Mouse (Mus musculus): ENCODE results near the gene Adcy9.

Adcy9 gene

DNA sequence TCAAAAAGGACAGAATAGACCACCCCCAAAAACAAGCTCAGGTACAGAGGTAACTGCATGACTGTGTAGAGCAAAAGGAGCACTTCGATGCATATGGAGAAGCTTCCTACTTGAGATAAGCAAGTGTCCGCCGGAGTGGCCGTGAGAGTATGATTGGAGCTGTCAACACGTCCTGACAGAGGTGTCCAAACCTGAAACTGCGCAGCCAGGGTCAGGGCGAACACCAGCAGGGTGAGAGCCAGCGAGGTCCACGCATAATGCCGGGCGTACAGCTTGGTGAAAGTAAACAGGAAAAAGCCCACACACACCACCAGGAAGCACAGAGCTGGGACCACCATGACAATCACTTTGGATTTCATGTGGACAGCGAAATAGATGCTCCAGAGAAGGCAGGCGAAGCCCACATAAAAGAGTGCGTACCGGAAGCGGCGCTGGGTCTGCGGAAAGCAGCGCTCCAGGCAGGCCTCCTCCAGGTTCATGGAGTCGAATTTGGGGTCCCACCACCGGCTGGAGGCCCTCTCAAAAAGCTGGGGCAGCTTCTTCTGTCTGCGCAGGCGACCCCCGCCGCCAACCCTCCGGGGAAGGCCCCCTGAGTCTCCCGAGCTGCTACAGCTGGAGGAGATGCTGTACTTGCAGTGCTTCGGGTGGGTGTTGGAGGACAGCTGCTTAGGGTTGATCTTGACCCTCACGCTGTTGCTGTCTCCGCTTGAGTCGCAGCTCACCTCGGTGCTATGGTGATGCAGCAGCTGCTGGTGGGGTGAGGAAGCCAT, 1.3 kb downstream of the Adcy9 start:
- CTCF ChIA-PET: no interaction called here

DNA sequence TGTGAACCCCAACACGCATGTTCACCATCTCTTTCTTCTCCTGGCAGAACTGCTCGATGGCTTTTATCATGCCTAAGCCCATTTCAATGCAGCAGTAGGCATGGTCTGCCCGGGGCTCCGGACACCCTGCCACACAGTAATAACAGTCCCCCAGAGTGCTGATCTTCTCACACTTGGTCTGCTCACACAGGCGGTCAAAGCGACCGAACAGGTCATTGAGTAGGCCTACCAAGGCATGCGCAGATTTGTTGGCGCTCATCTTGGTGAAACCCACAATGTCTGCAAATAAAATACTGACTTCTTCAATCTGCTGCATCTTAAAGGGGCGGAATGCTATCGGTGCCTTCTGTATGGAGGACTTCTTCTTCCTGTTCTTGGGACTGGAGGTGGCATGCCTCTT, 2.2 kb downstream of the Adcy9 start:
- CTCF ChIA-PET: no interaction called here

DNA sequence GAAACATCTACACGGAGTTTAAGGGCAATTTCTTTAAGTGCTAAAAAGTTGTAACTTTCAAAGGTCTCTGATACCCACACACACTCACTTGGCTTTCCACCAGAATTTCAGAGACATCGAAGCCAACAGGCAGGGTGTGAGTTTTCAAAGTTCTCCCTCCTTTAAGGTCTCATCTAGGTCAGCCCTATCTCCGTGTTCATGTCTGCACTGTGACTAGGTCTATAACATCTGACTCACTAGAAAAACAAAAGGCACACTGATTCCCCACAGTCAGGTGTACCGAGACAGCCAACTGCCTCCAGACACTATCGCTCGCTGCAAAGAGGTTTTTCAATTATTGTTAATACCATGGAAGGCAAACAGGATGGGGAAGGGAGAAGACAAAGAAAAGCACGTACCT, 2.8 kb downstream of the Adcy9 start:
- CTCF ChIA-PET: no interaction called here

DNA sequence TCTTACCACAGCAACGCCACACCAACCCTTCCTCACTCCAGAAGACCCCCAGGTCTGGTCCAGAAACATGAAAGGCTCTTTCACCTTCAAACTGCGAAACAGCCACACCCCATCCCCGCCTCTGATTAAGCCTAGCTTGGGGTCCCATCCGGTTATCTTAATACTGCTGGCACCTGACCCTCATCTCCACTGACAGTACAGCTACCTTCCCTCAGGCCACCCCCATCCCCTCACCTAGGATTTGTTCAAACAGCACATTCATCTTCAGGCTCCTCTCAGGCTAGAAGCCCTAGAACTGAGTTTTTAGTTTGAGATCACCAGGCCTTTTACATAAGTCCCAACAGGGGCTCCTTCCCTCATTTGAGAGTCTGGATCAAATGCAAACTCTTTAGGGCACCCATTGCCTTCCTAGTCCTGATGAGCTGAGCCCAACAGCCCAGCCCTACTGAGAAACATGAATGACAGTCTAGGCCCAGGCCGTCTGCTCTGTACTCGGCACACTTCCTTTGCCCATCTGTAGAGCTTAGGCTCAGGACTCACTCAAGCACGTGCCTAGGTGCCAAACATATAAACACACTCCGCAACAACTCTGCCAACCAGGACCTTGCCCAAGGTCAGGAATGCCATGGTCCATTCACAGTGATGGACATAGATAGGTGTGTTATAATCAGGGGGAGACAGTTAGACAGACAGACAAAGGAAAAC, 5.3 kb downstream of the Adcy9 start:
- CTCF ChIA-PET: no interaction called here

DNA sequence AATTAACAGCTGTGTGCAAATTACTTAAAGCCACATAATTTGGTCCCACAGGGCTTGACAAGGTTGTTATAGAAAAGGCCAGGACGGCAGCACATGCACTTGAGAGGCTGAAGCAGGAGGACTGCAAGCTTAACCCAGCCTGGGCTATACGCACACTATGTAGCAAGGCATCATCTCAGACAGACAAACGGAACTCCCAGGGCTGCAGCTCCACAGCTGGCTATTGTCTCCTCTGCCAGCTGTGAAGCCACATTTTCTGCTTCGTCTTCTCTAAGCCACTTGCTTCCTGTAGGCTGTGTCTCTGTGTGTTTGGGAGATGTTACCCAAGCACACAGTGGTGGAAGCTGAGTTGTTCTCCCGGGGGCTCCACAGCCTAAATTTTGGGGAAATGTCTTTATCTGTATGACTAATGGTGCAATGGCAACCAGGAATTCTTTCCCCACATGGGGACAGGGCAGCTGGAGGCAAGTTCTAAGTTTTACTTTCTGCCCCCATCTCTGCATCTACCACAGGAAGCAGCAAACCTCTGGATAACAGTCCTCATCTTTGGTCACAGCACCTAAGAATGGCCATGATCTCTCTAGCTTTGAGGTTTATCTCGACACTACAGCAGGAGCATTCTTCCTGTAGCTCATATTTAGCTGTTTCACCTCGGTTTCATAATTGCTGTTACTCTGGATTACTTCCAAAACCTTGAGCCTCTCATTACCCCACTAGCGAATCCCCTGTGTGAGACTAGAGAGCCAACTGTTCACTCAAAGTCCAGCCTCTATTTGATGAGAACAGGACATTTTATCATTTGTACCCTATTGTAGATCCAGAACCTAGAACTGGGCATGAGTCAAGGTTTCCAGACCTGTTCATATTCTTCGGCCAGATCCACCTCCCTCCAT, 6.1 kb downstream of the Adcy9 start:
- CTCF ChIA-PET: no interaction called here

DNA sequence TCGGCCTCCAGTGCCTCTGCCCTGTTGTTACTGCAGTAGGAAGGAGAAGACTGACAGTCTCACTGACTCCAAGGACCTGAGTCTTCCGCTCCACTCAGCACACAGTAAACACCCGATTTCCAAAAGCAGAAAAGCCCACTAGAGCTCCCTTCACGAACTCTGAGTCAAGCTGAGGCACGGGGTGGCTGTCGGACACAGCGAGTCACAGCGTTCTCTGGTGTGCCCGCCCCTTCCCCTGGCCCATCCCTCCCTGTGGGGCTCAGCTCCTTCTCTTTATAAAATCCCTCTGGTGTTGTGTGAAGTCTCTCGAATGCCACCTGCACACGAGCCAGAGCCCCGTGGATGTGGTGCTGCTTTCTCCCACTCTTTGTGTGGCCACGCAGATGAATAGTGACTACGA, 7.0 kb downstream of the Adcy9 start:
- CTCF ChIA-PET: no interaction called here

DNA sequence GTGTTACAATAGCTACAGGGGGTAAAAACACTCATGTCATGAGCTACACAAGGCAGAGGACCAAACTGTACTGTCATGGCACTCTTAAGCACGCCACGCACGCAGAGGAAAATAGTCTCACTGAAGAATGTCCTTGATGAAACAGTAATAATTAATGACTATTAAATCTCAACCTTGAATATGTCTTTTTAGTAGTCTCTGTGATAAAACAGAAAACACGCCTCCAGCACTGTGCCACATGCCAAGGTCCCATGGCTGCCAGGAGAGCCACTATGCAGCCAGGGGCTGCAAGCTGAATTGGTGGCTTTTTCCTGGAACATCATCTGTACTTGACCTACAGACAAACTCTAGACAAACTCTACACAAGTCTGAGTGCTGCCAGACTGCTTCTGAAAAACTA, 8.0 kb downstream of the Adcy9 start:
- CTCF ChIA-PET: no interaction called here

DNA sequence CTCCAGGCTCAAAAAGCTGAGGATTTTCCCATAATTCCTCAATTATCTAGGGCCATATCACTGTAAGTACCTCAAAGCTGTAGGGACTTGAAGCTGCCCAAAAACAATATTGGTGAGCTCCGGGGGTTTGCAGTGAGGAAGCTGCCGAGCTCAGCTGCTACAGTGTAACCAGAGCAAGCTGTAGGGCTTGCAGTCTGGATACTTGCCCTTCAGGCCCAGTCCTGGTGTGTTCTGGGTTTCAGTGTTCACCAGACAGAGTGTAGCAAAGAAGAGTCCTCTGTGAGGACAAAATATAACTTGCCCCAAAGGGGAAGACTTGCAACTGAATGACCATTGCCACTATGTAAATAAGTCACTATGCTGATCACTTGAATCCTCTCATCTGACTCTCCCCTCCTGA, 9.0 kb downstream of the Adcy9 start:
- CTCF ChIA-PET: no interaction called here

DNA sequence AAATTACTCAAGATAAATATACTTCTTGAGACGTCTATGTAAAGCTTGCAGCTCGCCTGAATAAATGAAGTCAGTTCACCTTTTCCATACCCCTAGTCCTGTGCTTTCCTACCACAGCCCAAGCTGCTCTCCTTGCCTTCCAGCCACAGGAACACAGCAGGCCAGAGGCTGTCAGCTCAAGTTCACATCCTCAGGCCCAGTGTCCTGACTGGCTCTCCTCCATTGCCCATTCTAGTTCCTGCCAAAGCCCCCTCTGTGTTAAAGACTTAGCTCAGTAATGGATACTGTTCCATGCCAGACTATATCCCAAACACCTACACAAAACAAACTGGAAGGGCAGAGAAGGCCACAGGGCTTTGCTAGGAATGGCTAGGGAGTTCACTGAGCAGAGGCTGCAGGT, 12.8 kb downstream of the Adcy9 start:
- CTCF ChIA-PET: no interaction called here

DNA sequence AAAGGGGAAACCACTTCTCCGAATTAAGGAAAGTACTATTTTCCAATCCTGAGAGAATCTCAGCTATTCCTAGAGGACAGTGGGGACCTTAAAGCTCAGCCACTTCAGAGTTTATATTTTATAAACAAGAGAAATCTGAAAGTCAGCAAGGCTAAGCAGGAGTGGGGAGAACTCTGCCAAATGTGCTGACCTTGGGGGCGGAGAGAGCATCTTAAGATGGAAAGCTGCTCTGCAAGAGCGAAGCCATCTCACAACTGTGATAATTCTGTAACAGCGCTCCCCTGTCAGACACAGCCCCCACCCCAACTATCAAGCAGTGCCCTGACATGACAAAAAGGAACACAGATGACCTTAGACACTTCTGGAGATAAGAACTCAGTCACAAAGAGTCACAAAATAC, 13.6 kb downstream of the Adcy9 start:
- CTCF ChIA-PET: no interaction called here

DNA sequence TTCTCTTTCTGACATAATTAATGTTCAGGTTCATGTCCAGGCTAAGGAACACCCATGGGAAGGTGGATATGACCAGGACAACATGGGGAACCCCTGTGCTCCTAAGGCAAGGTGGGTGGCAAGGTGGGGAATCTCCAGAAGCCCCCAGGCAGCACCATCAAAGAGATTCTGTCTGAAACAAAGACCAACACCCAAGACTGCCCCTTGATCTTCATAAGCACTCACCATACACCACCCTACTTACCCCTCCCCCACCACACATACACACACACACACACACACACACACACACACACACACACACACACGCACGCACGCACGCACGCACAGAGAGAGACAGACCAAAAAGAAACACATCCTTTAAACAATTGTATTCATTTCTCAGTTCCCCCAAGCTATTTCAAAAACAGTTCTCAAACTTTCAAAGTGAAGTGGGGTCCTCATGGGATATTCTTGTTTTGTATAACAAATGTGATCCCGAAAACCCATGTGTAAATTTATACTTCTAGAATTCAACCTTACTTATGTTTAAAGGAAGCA, 14.2 kb downstream of the Adcy9 start:
- CTCF ChIA-PET: no interaction called here

DNA sequence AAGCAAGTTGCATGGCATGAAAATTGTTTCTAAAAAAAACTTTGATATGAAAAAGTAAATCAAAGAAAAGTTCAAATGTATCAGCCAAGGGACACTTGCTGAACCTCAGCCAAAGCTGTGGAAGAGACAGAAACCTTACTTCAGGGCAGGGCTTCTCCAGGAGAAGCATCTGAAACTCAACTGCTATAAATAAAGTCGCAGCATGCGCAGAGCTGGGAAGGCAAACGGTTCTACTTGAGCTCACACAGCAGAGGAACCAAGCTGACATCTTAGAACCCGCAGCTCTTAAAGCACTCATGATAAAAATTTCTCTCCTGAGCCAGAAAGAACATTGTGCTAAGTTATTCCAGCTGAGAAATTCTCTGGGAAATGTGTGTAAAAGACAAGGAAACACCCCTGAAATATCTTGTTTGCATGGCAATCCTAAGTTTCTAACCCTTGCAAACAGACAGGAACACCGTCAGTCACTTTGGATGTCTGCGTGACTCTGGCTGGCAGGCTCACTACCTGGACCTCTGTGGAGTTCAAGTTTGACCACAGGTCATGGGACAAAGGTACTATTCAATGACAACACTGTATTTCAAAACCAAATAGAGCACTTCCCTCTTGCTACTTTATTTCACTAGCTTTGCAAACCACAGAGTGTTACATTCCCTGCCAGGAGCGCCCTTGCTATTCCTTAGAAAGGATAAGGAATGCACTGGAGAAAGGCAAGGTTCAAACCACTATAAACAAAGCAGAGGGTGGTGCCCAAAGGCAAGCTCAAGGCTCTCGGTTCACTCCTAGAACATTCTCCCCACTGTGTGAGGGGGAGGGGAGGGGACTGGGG, 15.2 kb downstream of the Adcy9 start:
- CTCF ChIA-PET: no interaction called here

DNA sequence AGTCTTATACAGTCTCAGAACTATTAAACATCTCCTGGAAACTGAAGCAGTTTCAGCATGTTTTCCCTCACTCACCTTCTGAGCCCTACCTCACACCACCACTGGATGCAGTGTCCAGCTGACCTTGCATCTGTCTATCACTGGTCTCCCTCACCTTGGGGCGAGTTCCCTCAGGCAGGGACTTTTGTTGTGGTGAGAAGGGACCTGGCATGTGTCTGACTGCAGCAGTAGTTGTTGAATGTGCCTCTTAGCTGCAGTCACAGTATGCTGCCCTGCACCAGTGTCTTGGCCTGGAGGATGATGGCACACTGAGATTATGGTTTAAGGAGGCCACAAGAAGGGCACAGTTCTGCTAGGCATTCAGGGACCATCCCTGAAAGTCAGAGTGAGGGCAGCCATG, 19.2 kb downstream of the Adcy9 start:
- CTCF ChIA-PET: no interaction called here

DNA sequence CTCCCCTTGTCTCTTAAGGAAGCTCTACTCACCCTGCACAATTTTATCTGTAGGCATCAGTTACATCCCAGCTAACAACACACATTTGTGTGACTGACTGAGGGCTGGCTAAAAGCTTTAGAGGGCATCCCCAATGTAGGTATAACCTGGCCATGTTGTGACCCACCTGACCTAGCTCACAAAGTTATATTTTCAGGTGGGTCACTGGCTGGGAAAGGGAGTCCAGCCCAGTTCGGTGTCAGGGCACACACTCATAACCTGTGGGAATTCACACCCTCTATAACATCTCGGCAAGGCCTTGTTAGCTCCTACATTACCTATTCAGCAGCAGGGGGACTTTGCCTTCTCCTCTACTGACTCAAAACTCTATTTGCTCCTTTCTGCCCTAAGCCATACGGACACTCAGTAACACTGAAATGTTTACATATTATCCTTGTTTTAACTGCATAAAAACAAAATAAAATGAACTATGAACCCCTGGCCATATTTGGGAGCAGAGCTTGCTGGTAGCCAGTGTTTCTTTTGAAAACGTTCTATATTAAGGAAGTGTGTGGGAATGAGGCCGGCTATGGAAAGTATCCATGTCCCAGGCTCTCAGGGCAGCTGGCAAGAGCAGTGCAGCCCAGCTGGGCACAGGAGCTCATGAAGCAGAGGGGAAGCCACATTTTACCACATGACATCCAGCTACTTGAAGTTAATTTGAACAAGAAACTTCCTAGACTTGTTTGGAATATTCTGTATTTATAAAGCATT, 20.7 kb downstream of the Adcy9 start:
- CTCF ChIA-PET: no interaction called here

DNA sequence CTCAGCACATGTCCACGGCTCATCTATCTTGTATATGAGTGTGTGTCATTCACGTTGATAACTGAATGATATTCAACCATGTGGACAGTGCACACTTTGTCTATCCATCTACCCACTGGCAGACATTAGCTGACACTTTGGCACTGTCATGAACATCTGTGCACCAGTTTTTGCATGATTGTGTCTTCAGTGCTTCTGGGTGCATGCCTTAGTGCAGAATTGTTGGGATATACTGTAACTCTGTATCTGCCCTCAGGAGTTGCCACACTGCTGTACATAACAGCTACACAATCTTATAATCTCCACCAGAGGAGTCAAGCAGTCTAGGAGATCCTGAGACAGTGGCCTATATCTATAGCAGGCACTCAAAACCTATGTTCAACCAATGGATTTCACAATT, 21.5 kb downstream of the Adcy9 start:
- CTCF ChIA-PET: no interaction called here

DNA sequence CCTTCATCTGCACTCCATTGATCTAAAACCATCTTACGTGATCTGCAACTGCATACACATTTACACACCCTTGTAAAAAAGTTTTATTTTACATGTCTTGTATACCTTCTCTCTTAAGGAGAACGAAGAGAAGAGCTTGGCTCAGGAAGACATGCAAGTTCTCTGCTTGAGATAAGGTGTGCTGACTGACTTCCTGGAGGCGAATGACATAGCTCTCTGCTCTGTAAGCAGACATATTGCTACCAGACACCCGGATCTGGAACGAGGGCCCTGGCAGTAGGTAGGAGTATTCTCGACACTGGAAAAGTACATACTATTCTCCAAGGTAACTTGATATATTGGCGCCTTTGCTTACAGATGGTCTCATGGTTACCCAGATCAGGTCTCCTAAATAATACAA, 22.7 kb downstream of the Adcy9 start:
- CTCF ChIA-PET: no interaction called here

DNA sequence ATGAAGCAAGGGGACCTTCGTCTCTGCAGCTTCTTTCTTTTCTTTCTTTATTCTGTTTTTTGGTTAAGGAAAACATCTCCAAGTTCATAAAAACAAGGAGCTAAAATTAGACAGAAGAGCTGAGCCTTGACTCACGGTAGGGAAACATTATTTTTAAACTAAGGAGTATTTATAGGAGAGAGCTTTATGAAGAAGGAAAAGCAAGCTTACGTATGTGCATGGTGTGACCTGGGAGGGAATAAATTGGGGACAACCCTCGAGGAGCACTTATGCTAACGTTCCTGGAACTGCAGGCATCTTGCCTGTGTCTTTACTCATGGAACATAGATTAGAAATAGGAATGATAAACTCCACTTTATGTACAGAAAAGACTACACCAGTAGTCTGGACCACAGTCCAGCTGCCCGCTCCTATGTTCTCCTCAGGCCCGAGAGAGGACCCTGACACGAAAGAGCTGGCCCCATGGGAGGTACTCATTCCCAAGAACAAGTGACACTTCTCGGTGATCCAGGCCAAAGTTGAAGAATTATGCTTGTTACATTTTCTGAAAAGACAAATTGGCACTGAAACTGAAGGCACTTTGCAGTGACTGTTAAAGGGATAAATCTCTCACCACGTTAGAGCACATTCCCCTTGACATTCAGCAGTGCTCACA, 24.5 kb downstream of the Adcy9 start:
- CTCF ChIA-PET: no interaction called here

DNA sequence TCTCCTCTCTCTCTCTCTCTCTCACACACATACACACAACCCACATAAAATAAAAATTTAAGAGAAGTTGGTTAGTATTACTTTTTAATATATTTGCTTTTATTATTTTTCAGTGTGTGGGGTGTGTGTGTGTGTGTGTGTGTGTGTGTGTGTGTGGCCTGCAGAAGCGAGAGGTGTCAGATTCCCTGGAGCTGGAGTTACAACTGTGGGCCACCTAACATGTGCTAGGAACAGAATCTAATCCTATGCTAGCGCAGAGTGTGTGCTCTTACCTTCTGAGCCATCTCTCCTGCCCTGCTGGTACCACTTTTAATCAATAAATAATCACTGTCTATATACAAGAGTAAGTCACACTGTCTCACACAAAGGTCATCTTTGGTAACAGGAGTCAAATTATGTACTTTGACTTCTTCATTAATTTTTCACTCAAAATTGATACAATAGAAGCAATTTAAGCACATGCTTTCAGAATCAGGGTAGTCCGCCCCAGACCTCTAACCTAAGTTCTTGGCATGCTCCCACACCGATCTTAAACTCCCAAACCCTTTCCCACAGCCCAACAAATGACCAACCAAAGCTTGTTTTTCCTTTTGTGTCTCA, 25.2 kb downstream of the Adcy9 start:
- CTCF ChIA-PET: interaction anchor here (0.7 kb wide), 1 partner anchor 788 kb away, joined by 3 read pairs; no protein-coding TSS in a partner anchor

DNA sequence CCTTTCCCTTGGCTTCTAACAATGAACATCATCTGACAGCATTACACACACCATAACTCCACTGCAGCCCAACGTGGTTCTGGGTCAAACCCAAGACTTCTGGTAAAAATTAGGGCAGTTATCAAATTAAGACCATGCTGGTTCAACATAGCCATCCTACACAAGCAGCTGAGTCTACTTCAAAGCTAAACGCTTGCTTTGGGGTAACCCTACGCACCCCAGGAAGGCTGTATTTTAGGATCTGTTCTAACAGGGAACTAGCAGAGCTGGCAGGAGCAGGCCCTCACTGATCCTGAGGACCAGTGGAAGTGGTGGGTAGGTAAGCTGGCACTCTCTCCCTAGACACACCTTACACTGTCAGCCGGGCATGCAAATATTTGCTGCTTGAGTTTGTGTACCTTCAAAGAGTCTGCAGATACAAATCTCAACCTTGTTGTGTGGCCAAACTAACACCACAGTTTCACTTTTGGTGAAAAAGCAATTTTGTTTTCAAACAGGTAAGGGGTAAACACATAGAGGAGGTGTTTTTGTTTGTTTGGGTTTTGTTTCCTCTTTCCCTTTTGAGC, 36.7 kb downstream of the Adcy9 start:
- CTCF ChIA-PET: no interaction called here

DNA sequence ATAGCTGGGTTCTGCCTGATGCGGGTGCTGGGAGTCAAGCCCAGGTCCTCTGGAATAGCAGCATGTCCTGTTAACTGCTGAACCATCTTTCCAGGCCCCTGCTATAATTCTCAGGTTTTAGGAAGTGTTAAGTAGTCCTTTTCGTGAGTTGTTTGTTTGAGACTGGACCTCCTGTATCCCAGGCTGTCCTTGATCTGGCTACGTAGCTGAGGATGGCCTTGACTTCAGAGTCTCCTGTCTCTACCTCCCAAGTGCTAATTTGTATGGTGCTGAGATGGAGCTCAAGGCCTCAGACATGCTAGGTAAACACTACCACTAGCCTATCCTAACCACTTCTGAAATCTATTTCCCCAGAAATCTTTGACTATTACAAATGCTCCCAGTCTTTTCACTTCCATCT, 37.9 kb downstream of the Adcy9 start:
- CTCF ChIA-PET: no interaction called here
